Mouse (Mus musculus): ENCODE data around the gene Eps8l3. TPM values are rescaled to one million over a fixed set of nuclear protein-coding genes. Genes with fewer than 3 reads are reported as not detected.
A peak's percentile ranks its signal among the peaks of the same experiment; 100 is the strongest.

The Eps8l3 gene
- total RNA-seq, 2 experiments from 2014 or later, result not detected

- no peak for DNase-seq
- intact Hi-C loops (cut with DNase I), result loop anchor here (5.0 kb wide), 1 partner anchor 82 kb away; the partner anchor contains the start of gene Gstm1
Measured at GRCm38 (mm10) chr3:107935268-107935667, 58.2 kb downstream of the Eps8l3 start.

- no peak for DNase-seq
- intact Hi-C loops (cut with DNase I), result loop anchor here (5.0 kb wide), 1 partner anchor 81 kb away; the partner anchor contains the start of gene Gstm1
Measured at GRCm38 (mm10) chr3:107935888-107936287, 58.9 kb downstream of the Eps8l3 start.

DNA sequence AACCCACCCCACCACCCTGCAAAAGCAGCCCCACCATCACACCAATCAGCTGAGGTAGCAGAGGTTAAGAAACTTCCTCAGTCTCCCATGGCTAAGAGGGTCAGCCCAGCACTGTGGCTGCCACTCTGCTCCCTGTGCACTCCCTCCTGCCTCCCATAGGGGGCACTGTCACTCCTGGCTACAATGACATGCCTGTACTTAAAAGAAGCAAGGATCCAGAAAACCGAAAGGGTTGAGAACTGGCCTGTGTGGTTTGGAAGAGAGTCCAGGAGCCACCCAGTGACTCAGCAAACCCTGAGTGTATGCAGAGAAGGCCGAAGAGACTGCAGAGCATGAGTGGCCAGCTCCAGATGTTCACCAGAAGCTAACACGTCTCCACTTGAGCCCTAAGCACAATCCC is 62.4 kb downstream of the Eps8l3 start:
- intact Hi-C loops (cut with DNase I), result loop anchor here (5.0 kb wide), 1 partner anchor 78 kb away; the partner anchor contains the start of gene Gstm1
- DNase-seq, result peak; percentile 82 to 84

DNA sequence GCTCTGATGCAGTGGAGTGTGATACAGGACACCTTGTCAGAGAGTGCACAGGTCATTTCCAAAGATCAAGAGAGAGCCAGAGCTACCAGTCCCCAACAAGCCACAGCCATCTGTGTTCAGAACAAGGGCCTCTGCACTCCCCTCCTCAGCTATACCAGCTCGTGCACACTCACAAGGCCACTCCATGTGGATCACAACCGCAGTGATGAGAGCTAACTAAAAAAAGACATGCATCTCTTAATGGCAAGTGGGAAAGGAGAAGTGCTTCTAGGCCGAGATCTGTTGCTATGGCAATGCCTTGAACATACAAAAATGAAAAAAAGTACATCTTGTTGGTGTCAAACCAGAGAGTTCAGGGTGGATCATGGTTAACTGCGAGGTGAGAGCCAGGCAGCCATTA is 62.8 kb downstream of the Eps8l3 start:
- DNase-seq, result no peak
- intact Hi-C loops (cut with DNase I), result loop anchor here (5.0 kb wide), 3 partner anchors 42 to 122 kb away; partner anchors contain the start of gene Gstm1

GRCm38 (mm10) chr3:107940524-107940923 is 63.5 kb downstream of the Eps8l3 start:
- intact Hi-C loops (cut with DNase I), result loop anchor here (5.0 kb wide), 2 partner anchors 42 to 122 kb away; no protein-coding TSS in a partner anchor
- no peak for DNase-seq

GRCm38 (mm10) chr3:107941261-107941660 is 64.2 kb downstream of the Eps8l3 start:
- no peak for DNase-seq
- intact Hi-C loops (cut with DNase I), result loop anchor here (5.0 kb wide), 2 partner anchors 41 to 121 kb away; no protein-coding TSS in a partner anchor

Other genes starting within 250 kb of the Eps8l3 start
- gene Gm10961, start 245.9 kb upstream of the Eps8l3 start, total RNA-seq (2021), result not detected
- 10 to 100 TPM; 26.4 to 31.4 TPM for gene Strip1, start 245.5 kb upstream of the Eps8l3 start, total RNA-seq (2021)
- 100 to 1,000 TPM in 1 of 2 experiments, 10 to 100 TPM in 1; 88.7 to 104 TPM for gene Ahcyl1, start 180.7 kb upstream of the Eps8l3 start, total RNA-seq (2021)
- 10 to 100 TPM; 25.5 to 29.0 TPM for gene Csf1, start 116.8 kb upstream of the Eps8l3 start, total RNA-seq (2021)
- gene Gstm5, start 18.6 kb downstream of the Eps8l3 start, total RNA-seq (2021), result 10 to 100 TPM; 50.7 to 50.8 TPM
- 10 to 100 TPM; 17.3 to 19.7 TPM for gene Gstm7, start 54.6 kb downstream of the Eps8l3 start, total RNA-seq (2021)
- gene Gstm6, start 66.5 kb downstream of the Eps8l3 start, total RNA-seq (2021), result 1 to 10 TPM in 1 of 2 experiments, under 1 TPM in 1; 0.87 to 1.4 TPM
- gene Gstm3, start 92.1 kb downstream of the Eps8l3 start, total RNA-seq (2021), result not detected
- gene Gstm2, start 109.2 kb downstream of the Eps8l3 start, total RNA-seq (2021), result 10 to 100 TPM; 44.3 to 45.6 TPM
- gene Gstm1, start 140.7 kb downstream of the Eps8l3 start, total RNA-seq (2021), result 10 to 100 TPM; 61.4 to 76.3 TPM
- 10 to 100 TPM; 11.1 to 13.3 TPM for gene Gstm4, start 167.7 kb downstream of the Eps8l3 start, total RNA-seq (2021)
- gene Ampd2, start 209.4 kb downstream of the Eps8l3 start, total RNA-seq (2021), result 10 to 100 TPM; 12.2 to 14.7 TPM
- under 1 TPM in 1 of 2 experiments, not detected in 1; 0.38 TPM for gene Gnat2, start 215.6 kb downstream of the Eps8l3 start, total RNA-seq (2021)